Mouse (Mus musculus): ENCODE data around the gene Gm11115. TPM values are rescaled to one million over a fixed set of nuclear protein-coding genes. Genes with fewer than 3 reads are reported as not detected.

The Gm11115 gene
- polyA plus RNA-seq (2015; fragmentation: Nextera tagmentation; extraction: Ambion mirVana) = not detected in 2 replicates

- ATAC-seq (ENCODE audit: low FRiP score) = no peak
- no peak within 1 kb of the TSS for H3K4me3 ChIP-seq (replicated peaks)
Observed at GRCm38 (mm10) chr5:88153999-88154398, at the start of gene Gm11115. Gm11115 (minus strand) TSS chr5:88154099.

GRCm38 (mm10) chr5:88111430-88111829, 42.5 kb downstream of the Gm11115 start, which contains the start of gene Gm11116:
Gm11116 (minus strand) TSS chr5:88111530.
- Histone ChIP-seq H3K36me3 (no peaks in the 10 kb centered on the region), H3K4me3 (replicated peaks) (no peak within 1 kb of the TSS), H3K4me2 (no peak within 1 kb of the TSS), H3K27me3 (replicated peaks) (no peaks in the 10 kb centered on the region), H3K9ac (replicated peaks) (no peak within 1 kb of the TSS), H3K9me3 (replicated peaks) (no peaks in the 10 kb centered on the region), H3K27ac (replicated peaks) (no peak within 1 kb of the TSS), H3K4me1 (no peaks in the 10 kb centered on the region)
- no peak for ATAC-seq (ENCODE audit: low FRiP score)
- WGBS = 71% methylated on average over 1 of the region's 1 CpGs

More at GRCm38 (mm10) chr5:88153999-88154398, at the start of gene Gm11115:
- Histone ChIP-seq H3K9me3 (replicated peaks) (no peaks in the 10 kb centered on the region), H3K4me2 (no peak within 1 kb of the TSS), H3K9ac (replicated peaks) (no peak within 1 kb of the TSS), H3K27ac (replicated peaks) (no peak within 1 kb of the TSS), H3K4me1 (no peaks in the 10 kb centered on the region), H3K27me3 (replicated peaks) (no peaks in the 10 kb centered on the region), H3K36me3 (no peaks in the 10 kb centered on the region)

Other genes starting within 250 kb of the Gm11115 start
- gene Csn3, start 228.5 kb downstream of the Gm11115 start, polyA plus RNA-seq (2015; fragmentation: Nextera tagmentation; extraction: Ambion mirVana) = 0.24 TPM in 1 of 2 replicates, not detected in the other
- gene 2310003L06Rik, start 184.6 kb downstream of the Gm11115 start, polyA plus RNA-seq (2015; fragmentation: Nextera tagmentation; extraction: Ambion mirVana) = not detected in 2 replicates
- not detected in 2 replicates for gene Gm28434, start 184.6 kb downstream of the Gm11115 start, polyA plus RNA-seq (2015; fragmentation: Nextera tagmentation; extraction: Ambion mirVana)
- not detected in 2 replicates for gene Cabs1, start 174.7 kb downstream of the Gm11115 start, polyA plus RNA-seq (2015; fragmentation: Nextera tagmentation; extraction: Ambion mirVana)
- not detected in 2 replicates for gene Smr3a, start 151.6 kb downstream of the Gm11115 start, polyA plus RNA-seq (2015; fragmentation: Nextera tagmentation; extraction: Ambion mirVana)
- gene Smr2, start 67.5 kb downstream of the Gm11115 start, polyA plus RNA-seq (2015; fragmentation: Nextera tagmentation; extraction: Ambion mirVana) = not detected in 2 replicates
- not detected in 2 replicates for gene Gm11116, start 42.6 kb downstream of the Gm11115 start, polyA plus RNA-seq (2015; fragmentation: Nextera tagmentation; extraction: Ambion mirVana)
- not detected in 2 replicates for gene Gm7714, start 114.8 kb upstream of the Gm11115 start, polyA plus RNA-seq (2015; fragmentation: Nextera tagmentation; extraction: Ambion mirVana)
- not detected in 2 replicates for gene Prol1, start 163.2 kb upstream of the Gm11115 start, polyA plus RNA-seq (2015; fragmentation: Nextera tagmentation; extraction: Ambion mirVana)
- not detected in 2 replicates for gene Amtn, start 222.0 kb upstream of the Gm11115 start, polyA plus RNA-seq (2015; fragmentation: Nextera tagmentation; extraction: Ambion mirVana)

All from neural tube, embryonic 15.5 days (tissue).